Mouse (Mus musculus) cerebellum, postnatal 4 days (tissue): ENCODE measurements around the gene Olfr516.

Experiments
- DNase-seq, 2 experiments: peaks; one replicate each; pipeline ENCODE4 v3.0.0; 2022; ENCODE audit warnings: low spot score in 2 of 2, mixed read lengths in 1 of 2

Gene Olfr516

GRCm38 (mm10) chr7:108850429-108850828, at the start of gene Olfr516:
TSS of gene Olfr516 (minus strand) at chr7:108850529.
- no peak for DNase-seq

GRCm38 (mm10) chr7:108894320-108894719, 44.0 kb upstream of the Olfr516 start, which contains the start of gene Olfr519:
TSS of gene Olfr519 (minus strand) at chr7:108894420.
- no peak for DNase-seq

GRCm38 (mm10) chr7:108884906-108885305, 34.6 kb upstream of the Olfr516 start, which contains the start of gene Olfr518:
TSS of gene Olfr518 (minus strand) at chr7:108885006.
- no peak for DNase-seq

- no peak for DNase-seq
These were observed 21.9 kb upstream of the Olfr516 start, which contains the start of gene Olfr517 for GRCm38 (mm10) chr7:108872279-108872678. TSS of gene Olfr517 (minus strand) at chr7:108872379.

GRCm38 (mm10) chr7:108825897-108826296, 24.4 kb downstream of the Olfr516 start, which contains the start of gene Olfr514:
TSS of gene Olfr514 (minus strand) at chr7:108825997.
- DNase-seq, result no peak

GRCm38 (mm10) chr7:108814593-108815215, 35.6 kb downstream of the Olfr516 start:
- DNase-seq, result peak in 1 of 2 experiments; percentile 8

GRCm38 (mm10) chr7:108797205-108797933, 53.0 kb downstream of the Olfr516 start:
- no peak for DNase-seq
